Mouse (Mus musculus): Measurements from ENCODE around the gene Gm14418.
"Not testable (repeated sequence)": the region's sequence is repeated elsewhere in the genome, so short reads cannot be mapped to it uniquely, and the experiment has no call there.

Gene Gm14418

DNA sequence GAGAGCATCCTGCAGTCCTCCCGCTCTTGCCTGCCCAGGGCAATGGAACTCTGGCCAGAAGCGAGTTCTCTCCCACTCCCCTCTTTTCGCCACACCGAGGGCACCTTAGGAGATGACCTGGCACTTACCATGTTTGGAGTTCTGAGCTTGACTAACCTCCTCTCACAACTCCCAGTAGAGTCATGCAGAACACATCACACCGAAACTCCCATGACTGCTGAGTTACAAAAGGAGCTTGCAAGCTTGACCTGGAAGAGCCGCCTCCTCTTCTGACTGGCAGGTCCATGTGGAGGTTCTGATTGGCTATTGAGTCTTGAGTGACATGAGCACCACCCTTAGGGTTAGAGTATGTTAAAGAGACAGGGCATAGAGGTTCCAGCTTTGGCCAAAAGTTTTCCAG, at the start of gene Gm14418:
Gm14418 (minus strand) TSS at position 225 of the 400 bp plus-strand sequence.
- not testable (repeated sequence) for DNase-seq (ENCODE audit: low spot score in 2 of 2)

Measured in right cerebral cortex, adult 2 months (tissue).